Mouse (Mus musculus) ES-E14 (cell line): ENCODE measurements at regions not wholly inside any gene's neighbourhood (a gene's known extent, or its start where the extent isn't known, plus 50 kb on each side); places are given as distances from the start of the nearest gene placed in this dataset.

Experiments
- DNase-seq: peaks from one replicate; pipeline ENCODE4 v3.0.0-alpha.2; 2013; ENCODE audit warnings: low read depth, low spot score
- H3K27ac ChIP-seq: 2 replicates; pipeline ENCODE4 v1.5.1; 2012; ENCODE audit warnings: low read depth, mild to moderate bottlenecking, low read length, moderate library complexity, mixed read lengths; ENCODE audit not compliant: poor library complexity, insufficient read depth, severe bottlenecking
- H3K36me3 ChIP-seq: 2 replicates; pipeline ENCODE4 v1.6.1; 2012; ENCODE audit warnings: mild to moderate bottlenecking, low read length, moderate library complexity, mixed read lengths; ENCODE audit not compliant: control insufficient read depth, poor library complexity, insufficient read depth, severe bottlenecking
- H3K4me1 ChIP-seq, 2 experiments: fragments of 150-350 bp in 1 of 2; sonication (generic) in 1 of 2; 2 replicates each; pipeline ENCODE4 v1.6.1; 2012; ENCODE audit warnings: low read length in 2 of 2, mild to moderate bottlenecking in 1 of 2, mixed read lengths in 1 of 2; ENCODE audit not compliant: control insufficient read depth in 2 of 2, insufficient read depth in 2 of 2, poor library complexity in 1 of 2
- H3K4me3 ChIP-seq, 2 experiments: fragments of 150-350 bp in 1 of 2; sonication (generic) in 1 of 2; 2 replicates each; pipeline ENCODE4 v1.5.1; 2012; ENCODE audit warnings: low read length in 2 of 2, low read depth in 1 of 2, mild to moderate bottlenecking in 1 of 2, mixed read lengths in 1 of 2; ENCODE audit not compliant: insufficient read depth in 1 of 2, poor library complexity in 1 of 2, severe bottlenecking in 1 of 2
- H3K9ac ChIP-seq: 2 replicates; pipeline ENCODE4 v1.6.1; 2012; ENCODE audit warnings: low read depth, mild to moderate bottlenecking, low read length, mixed read lengths; ENCODE audit not compliant: poor library complexity, insufficient read depth, severe bottlenecking
- H3K9me3 ChIP-seq: fragments of 150-350 bp; sonication (generic); 2 replicates; pipeline ENCODE4 v1.6.1; 2012; ENCODE audit warnings: low read depth, mild to moderate bottlenecking, low read length; ENCODE audit not compliant: control insufficient read depth, insufficient read depth
- CHD2 ChIP-seq: IDR thresholded peaks from 2 replicates; pipeline ENCODE4 v1.6.1; 2014; ENCODE audit warnings: mild to moderate bottlenecking, low read depth, low read length, inconsistent platforms
- HCFC1 ChIP-seq: IDR thresholded peaks from 2 replicates; pipeline ENCODE4 v1.6.1; 2012; ENCODE audit warnings: low read length, inconsistent platforms, borderline replicate concordance; ENCODE audit not compliant: insufficient read depth
- MAFK ChIP-seq: IDR thresholded peaks from 2 replicates; pipeline ENCODE4 v1.6.1; 2014; ENCODE audit warnings: mild to moderate bottlenecking, low read depth, low read length, inconsistent platforms; ENCODE audit not compliant: insufficient read depth
- ZC3H11A ChIP-seq: IDR thresholded peaks from 2 replicates; pipeline ENCODE4 v1.6.1; 2012; ENCODE audit warnings: low read depth, mild to moderate bottlenecking, inconsistent platforms, low read length, borderline replicate concordance
- ZNF384 ChIP-seq: IDR thresholded peaks from 2 replicates; pipeline ENCODE4 v1.6.1; 2012; ENCODE audit warnings: low read depth, low read length, inconsistent platforms
- in situ Hi-C, 2 experiments: fragments of 600-800 bp; cut with MboI; formaldehyde crosslinking; loops; one replicate each; pipeline ENCODE4 v1.15.1; 2025; ENCODE audit warnings: low sequenced_read_pairs in 2 of 2, inconsistent platforms in 1 of 2; ENCODE audit not compliant: unreplicated experiment in 2 of 2

GRCm38 (mm10) chr13:82274733-82275132, 491.9 kb downstream of the Cetn3 start:
- Histone ChIP-seq H3K4me1 (no peaks in the 10 kb centered on the region), H3K36me3 (no peaks in the 10 kb centered on the region), H3K9ac (no peak overlapping the region), H3K4me3 (no peak overlapping the region), H3K9me3 (no peaks in the 10 kb centered on the region), H3K27ac (no peak overlapping the region)
- in situ Hi-C loops, result no loop called here
- TF ChIP-seq ZNF384 (no peak), CHD2 (no peak), ZC3H11A (no peak), HCFC1 (no peak), MAFK (no peak)
- no peak for DNase-seq

- in situ Hi-C loops, result no loop called here
- Histone ChIP-seq H3K4me3 (no peak overlapping the region), H3K4me1 (no peaks in the 10 kb centered on the region), H3K36me3 (no peaks in the 10 kb centered on the region), H3K9ac (no peak overlapping the region), H3K27ac (no peak overlapping the region), H3K9me3 (no peaks in the 10 kb centered on the region)
- DNase-seq, result no peak
- no peak for TF ChIP-seq CHD2
- TF ChIP-seq HCFC1, result no peak
- TF ChIP-seq MAFK, result no peak
- no peak for TF ChIP-seq ZC3H11A
- TF ChIP-seq ZNF384, result no peak
Measured at GRCm38 (mm10) chr13:82276001-82276400, 493.1 kb downstream of the Cetn3 start.

GRCm38 (mm10) chr13:82280744-82281143, 497.9 kb downstream of the Cetn3 start:
- Histone ChIP-seq H3K9me3 (no peaks in the 10 kb centered on the region), H3K4me1 (no peaks in the 10 kb centered on the region), H3K4me3 (no peak overlapping the region), H3K9ac (no peak overlapping the region), H3K36me3 (no peaks in the 10 kb centered on the region), H3K27ac (no peak overlapping the region)
- DNase-seq, result no peak
- no peak for TF ChIP-seq MAFK
- no peak for TF ChIP-seq CHD2
- TF ChIP-seq HCFC1, result no peak
- no peak for TF ChIP-seq ZC3H11A
- no peak for TF ChIP-seq ZNF384
- in situ Hi-C loops, result no loop called here

GRCm38 (mm10) chr13:82295834-82296233, 513.0 kb downstream of the Cetn3 start:
- Histone ChIP-seq H3K9me3 (no peaks in the 10 kb centered on the region), H3K36me3 (no peaks in the 10 kb centered on the region), H3K27ac (no peak overlapping the region), H3K9ac (no peak overlapping the region), H3K4me1 (no peaks in the 10 kb centered on the region), H3K4me3 (no peak overlapping the region)
- no peak for DNase-seq
- in situ Hi-C loops, result no loop called here
- TF ChIP-seq HCFC1 (no peak), ZNF384 (no peak), CHD2 (no peak), ZC3H11A (no peak), MAFK (no peak)

- no peaks in the 10 kb centered on the region for H3K36me3 ChIP-seq
- H3K9me3 ChIP-seq, result no peaks in the 10 kb centered on the region
- no peaks in the 10 kb centered on the region for H3K4me1 ChIP-seq
- DNase-seq, result no peak
- in situ Hi-C loops, result no loop called here
- no peak overlapping the region for H3K27ac ChIP-seq
- TF ChIP-seq MAFK (no peak), CHD2 (no peak), ZNF384 (no peak)
- no peak overlapping the region for H3K4me3 ChIP-seq
- no peak overlapping the region for H3K9ac ChIP-seq
Measured at GRCm38 (mm10) chr13:82304227-82304626, 521.4 kb downstream of the Cetn3 start.
